Mouse (Mus musculus): ENCODE measurements around the gene Vps51. TPM values are rescaled to one million over a fixed set of nuclear protein-coding genes. Genes with fewer than 3 reads are reported as not detected.

Vps51 gene
- polyA plus RNA-seq, 1 experiment from 2014 or later, result 73.2 TPM

GRCm38 (mm10) chr19:6085417-6085879, 8.4 kb upstream of the Vps51 start:
- Histone ChIP-seq H3K27ac (ENCODE audit: low read depth, low read length) (no peak overlapping the region), H3K36me3 (ENCODE audit: control insufficient read depth, insufficient read depth, low read length) (peaks cover 13% of the 10 kb centered on the region), H3K9me3 (ENCODE audit: control insufficient read depth, low read length) (no peaks in the 10 kb centered on the region), H3K4me1 (ENCODE audit: control insufficient read depth, insufficient read depth, low read length) (peaks cover 11% of the 10 kb centered on the region), H3K4me2 (ENCODE audit: low read depth, low read length) (peak overlapping the region; percentile 89), H3K27me3 (ENCODE audit: control insufficient read depth, insufficient read depth, low read length) (no peaks in the 10 kb centered on the region), H3K4me3 (ENCODE audit: low read depth, low read length) (peak overlapping the region; percentile 41), H3K9ac (replicated peaks; ENCODE audit: low read depth, low read length) (no peak overlapping the region)
- under 1% methylated on average over 17 of the region's 17 CpGs for WGBS
- peak; percentile 69 for ATAC-seq (ENCODE audit: low read depth)

GRCm38 (mm10) chr19:6084478-6085248, 7.6 kb upstream of the Vps51 start, which contains the start of the genes Zfpl1 and Cdca5:
TSS of gene Zfpl1 (minus strand) at chr19:6084956.
TSS of gene Cdca5 (plus strand) at chr19:6084983.
- no peaks in the 10 kb centered on the region for H3K9me3 ChIP-seq (ENCODE audit: control insufficient read depth, low read length)
- WGBS, result under 1% methylated on average over 58 of the region's 58 CpGs
- H3K4me3 ChIP-seq (ENCODE audit: low read depth, low read length), result peak within 1 kb of the TSS; percentile 41
- H3K9ac ChIP-seq (replicated peaks; ENCODE audit: low read depth, low read length), result peak within 1 kb of the TSS; percentile 50
- peaks cover 11% of the 10 kb centered on the region for H3K4me1 ChIP-seq (ENCODE audit: control insufficient read depth, insufficient read depth, low read length)
- peak within 1 kb of the TSS; percentile 92 for H3K4me2 ChIP-seq (ENCODE audit: low read depth, low read length)
- no peaks in the 10 kb centered on the region for H3K27me3 ChIP-seq (ENCODE audit: control insufficient read depth, insufficient read depth, low read length)
- peak; percentile 92 for ATAC-seq (ENCODE audit: low read depth)
- peaks cover 17% of the 10 kb centered on the region for H3K36me3 ChIP-seq (ENCODE audit: control insufficient read depth, insufficient read depth, low read length)
- H3K27ac ChIP-seq (ENCODE audit: low read depth, low read length), result peak within 1 kb of the TSS; percentile 3; the same call in 1 of the 2 replicates

GRCm38 (mm10) chr19:6082156-6082555, 5.1 kb upstream of the Vps51 start, which contains the start of gene Gm28374:
TSS of gene Gm28374 (minus strand) at chr19:6082256.
- H3K9ac ChIP-seq (replicated peaks; ENCODE audit: low read depth, low read length), result no peak within 1 kb of the TSS
- ATAC-seq (ENCODE audit: low read depth), result no peak
- no peak within 1 kb of the TSS for H3K27ac ChIP-seq (ENCODE audit: low read depth, low read length)
- H3K4me1 ChIP-seq (ENCODE audit: control insufficient read depth, insufficient read depth, low read length), result peaks cover 14% of the 10 kb centered on the region
- H3K9me3 ChIP-seq (ENCODE audit: control insufficient read depth, low read length), result no peaks in the 10 kb centered on the region
- no peak within 1 kb of the TSS for H3K4me3 ChIP-seq (ENCODE audit: low read depth, low read length)
- peaks cover 18% of the 10 kb centered on the region for H3K36me3 ChIP-seq (ENCODE audit: control insufficient read depth, insufficient read depth, low read length)
- 92% methylated on average over 9 of the region's 9 CpGs for WGBS
- H3K27me3 ChIP-seq (ENCODE audit: control insufficient read depth, insufficient read depth, low read length), result no peaks in the 10 kb centered on the region
- no peak within 1 kb of the TSS for H3K4me2 ChIP-seq (ENCODE audit: low read depth, low read length)

- H3K9ac ChIP-seq (replicated peaks; ENCODE audit: low read depth, low read length), result no peak within 1 kb of the TSS
- H3K4me2 ChIP-seq (ENCODE audit: low read depth, low read length), result no peak within 1 kb of the TSS
- no peak within 1 kb of the TSS for H3K27ac ChIP-seq (ENCODE audit: low read depth, low read length)
- H3K9me3 ChIP-seq (ENCODE audit: control insufficient read depth, low read length), result no peaks in the 10 kb centered on the region
- WGBS, result 95% methylated on average over 12 of the region's 12 CpGs
- no peaks in the 10 kb centered on the region for H3K27me3 ChIP-seq (ENCODE audit: control insufficient read depth, insufficient read depth, low read length)
- no peak within 1 kb of the TSS for H3K4me3 ChIP-seq (ENCODE audit: low read depth, low read length)
- ATAC-seq (ENCODE audit: low read depth), result no peak
- peaks cover 18% of the 10 kb centered on the region for H3K36me3 ChIP-seq (ENCODE audit: control insufficient read depth, insufficient read depth, low read length)
- H3K4me1 ChIP-seq (ENCODE audit: control insufficient read depth, insufficient read depth, low read length), result peaks cover 19% of the 10 kb centered on the region
Observed at GRCm38 (mm10) chr19:6079983-6080480, 3.0 kb upstream of the Vps51 start, which contains the start of gene Tmem262. TSS of gene Tmem262 (plus strand) at chr19:6080033.

- Histone ChIP-seq H3K36me3 (ENCODE audit: control insufficient read depth, insufficient read depth, low read length) (peaks cover 18% of the 10 kb centered on the region), H3K27me3 (ENCODE audit: control insufficient read depth, insufficient read depth, low read length) (no peaks in the 10 kb centered on the region), H3K4me1 (ENCODE audit: control insufficient read depth, insufficient read depth, low read length) (peaks cover 11% of the 10 kb centered on the region), H3K9me3 (ENCODE audit: control insufficient read depth, low read length) (no peaks in the 10 kb centered on the region), H3K27ac (ENCODE audit: low read depth, low read length) (no peak overlapping the region), H3K4me2 (ENCODE audit: low read depth, low read length) (no peak overlapping the region), H3K4me3 (ENCODE audit: low read depth, low read length) (no peak overlapping the region), H3K9ac (replicated peaks; ENCODE audit: low read depth, low read length) (no peak overlapping the region)
- ATAC-seq (ENCODE audit: low read depth), result no peak
- 88% methylated on average over 5 of the region's 5 CpGs for WGBS
Observed at GRCm38 (mm10) chr19:6073889-6074288, 3.1 kb downstream of the Vps51 start.

- Histone ChIP-seq H3K4me3 (ENCODE audit: low read depth, low read length) (no peak overlapping the region), H3K9me3 (ENCODE audit: control insufficient read depth, low read length) (no peaks in the 10 kb centered on the region), H3K9ac (replicated peaks; ENCODE audit: low read depth, low read length) (no peak overlapping the region), H3K27ac (ENCODE audit: low read depth, low read length) (no peak overlapping the region), H3K4me1 (ENCODE audit: control insufficient read depth, insufficient read depth, low read length) (peaks cover 15% of the 10 kb centered on the region), H3K4me2 (ENCODE audit: low read depth, low read length) (no peak overlapping the region), H3K36me3 (ENCODE audit: control insufficient read depth, insufficient read depth, low read length) (peaks cover 18% of the 10 kb centered on the region), H3K27me3 (ENCODE audit: control insufficient read depth, insufficient read depth, low read length) (no peaks in the 10 kb centered on the region)
- no peak for ATAC-seq (ENCODE audit: low read depth)
- WGBS, result 95% methylated on average over 19 of the region's 19 CpGs
Observed at GRCm38 (mm10) chr19:6071261-6071660, 5.8 kb downstream of the Vps51 start.

- H3K9ac ChIP-seq (replicated peaks; ENCODE audit: low read depth, low read length), result no peak overlapping the region
- peaks cover 18% of the 10 kb centered on the region for H3K36me3 ChIP-seq (ENCODE audit: control insufficient read depth, insufficient read depth, low read length)
- no peak overlapping the region for H3K4me2 ChIP-seq (ENCODE audit: low read depth, low read length)
- H3K4me1 ChIP-seq (ENCODE audit: control insufficient read depth, insufficient read depth, low read length), result peaks cover 15% of the 10 kb centered on the region; the same call in 1 of the 2 replicates
- H3K4me3 ChIP-seq (ENCODE audit: low read depth, low read length), result no peak overlapping the region
- WGBS, result 93% methylated on average over 31 of the region's 31 CpGs
- no peak for ATAC-seq (ENCODE audit: low read depth)
- no peaks in the 10 kb centered on the region for H3K27me3 ChIP-seq (ENCODE audit: control insufficient read depth, insufficient read depth, low read length)
- H3K9me3 ChIP-seq (ENCODE audit: control insufficient read depth, low read length), result no peaks in the 10 kb centered on the region
- no peak overlapping the region for H3K27ac ChIP-seq (ENCODE audit: low read depth, low read length)
Observed at GRCm38 (mm10) chr19:6070571-6071250, 6.3 kb downstream of the Vps51 start.

GRCm38 (mm10) chr19:6069851-6070250, 7.2 kb downstream of the Vps51 start:
- H3K9me3 ChIP-seq (ENCODE audit: control insufficient read depth, low read length), result no peaks in the 10 kb centered on the region
- H3K9ac ChIP-seq (replicated peaks; ENCODE audit: low read depth, low read length), result no peak overlapping the region
- WGBS, result 97% methylated on average over 10 of the region's 10 CpGs
- no peak overlapping the region for H3K27ac ChIP-seq (ENCODE audit: low read depth, low read length)
- H3K4me2 ChIP-seq (ENCODE audit: low read depth, low read length), result no peak overlapping the region
- H3K36me3 ChIP-seq (ENCODE audit: control insufficient read depth, insufficient read depth, low read length), result peaks cover 18% of the 10 kb centered on the region
- peaks cover 15% of the 10 kb centered on the region; the same call in 1 of the 2 replicates for H3K4me1 ChIP-seq (ENCODE audit: control insufficient read depth, insufficient read depth, low read length)
- no peak overlapping the region for H3K4me3 ChIP-seq (ENCODE audit: low read depth, low read length)
- H3K27me3 ChIP-seq (ENCODE audit: control insufficient read depth, insufficient read depth, low read length), result no peaks in the 10 kb centered on the region
- ATAC-seq (ENCODE audit: low read depth), result no peak

Measured in neural tube, embryonic 14.5 days (tissue).